Mouse (Mus musculus) cerebellum, adult 11 months (tissue): ENCODE data around the gene Wdr60.
A peak's percentile ranks its signal among the peaks of the same experiment; 100 is the strongest.
"Not testable (repeated sequence)": the region's sequence is repeated elsewhere in the genome, so short reads cannot be mapped to it uniquely, and the experiment has no call there.

Experiments used
- DNase-seq: peaks from one replicate; pipeline ENCODE4 v3.0.0; 2022

Gene Wdr60

DNA sequence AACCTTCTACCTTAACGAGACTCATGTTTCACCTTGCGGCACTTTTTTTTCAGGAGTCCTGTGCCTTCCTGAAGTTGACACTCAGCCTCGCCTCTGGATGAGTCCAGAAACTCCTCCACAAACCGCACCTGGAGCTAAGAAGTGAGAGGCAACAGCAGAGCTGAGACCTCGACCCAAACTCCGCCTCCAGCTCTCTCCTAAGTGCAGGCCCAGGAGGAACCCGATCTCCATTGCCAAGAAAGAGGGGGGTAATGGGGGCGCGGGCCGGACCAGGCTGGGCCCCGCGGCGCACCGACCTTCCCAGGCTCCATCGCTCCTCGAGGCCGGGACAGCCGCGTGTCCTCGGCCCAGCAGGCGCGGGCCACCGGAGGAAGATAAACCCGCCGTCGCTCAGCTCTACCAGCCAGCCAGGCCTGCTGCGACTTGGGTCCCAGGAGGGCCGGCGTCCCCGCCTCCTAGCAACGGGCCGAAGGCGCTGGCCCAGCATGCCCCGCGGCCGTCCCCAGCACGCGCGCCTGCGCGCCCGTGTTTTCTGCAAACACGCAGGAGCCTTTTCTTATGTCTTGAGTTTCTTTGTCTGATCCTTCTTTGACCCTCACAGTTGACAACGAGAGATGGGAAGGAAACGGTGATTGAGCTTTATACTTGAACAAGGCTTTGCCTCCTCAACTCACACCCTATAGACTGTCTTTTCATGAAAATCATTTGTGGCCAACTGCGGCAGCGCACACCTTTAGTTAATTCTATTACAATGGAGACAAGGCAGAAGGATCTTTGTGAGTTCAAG lies at the start of gene Wdr60:
Wdr60 (minus strand) TSS at position 468 of the 787 bp plus-strand sequence.
- DNase-seq, result peak; percentile 86

DNA sequence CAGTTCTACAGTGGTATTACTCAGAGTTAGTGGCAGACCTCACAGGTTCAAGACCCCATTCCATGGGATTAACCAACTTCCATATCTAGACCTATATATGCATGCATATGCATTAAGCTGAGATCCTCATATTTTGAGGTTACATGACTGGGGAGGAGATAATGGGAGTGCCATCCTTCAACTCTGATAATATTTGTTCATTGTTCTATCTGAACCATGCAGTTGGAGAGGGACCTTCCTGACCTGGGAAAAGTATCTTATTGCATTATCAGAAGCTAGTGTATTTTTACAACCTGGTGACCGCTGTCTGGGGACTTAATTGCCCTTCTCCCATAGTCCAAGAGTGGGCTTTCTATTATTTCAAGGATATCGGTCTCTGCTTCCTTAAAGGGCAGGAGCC lies 45.8 kb upstream of the Wdr60 start:
- no peak for DNase-seq

DNA sequence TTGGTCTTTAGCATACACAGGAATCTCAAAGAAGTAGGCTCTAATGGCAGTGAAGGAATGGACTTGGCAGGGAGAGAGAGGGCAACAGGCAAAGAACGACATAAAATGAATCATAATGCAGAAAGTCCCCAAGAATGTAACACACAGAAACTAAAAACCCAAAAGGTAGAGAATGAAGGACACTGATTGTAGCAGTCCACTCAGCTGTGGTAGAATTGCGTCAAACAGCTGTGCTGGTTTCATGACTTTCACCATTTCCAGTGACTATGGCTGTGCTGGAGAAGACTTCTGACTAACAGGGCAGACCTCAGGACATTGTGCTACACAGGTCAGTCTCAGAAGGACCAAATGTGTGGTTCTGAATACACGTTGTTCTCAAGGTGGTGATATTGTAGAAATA lies 45.0 kb upstream of the Wdr60 start:
- no peak for DNase-seq

DNA sequence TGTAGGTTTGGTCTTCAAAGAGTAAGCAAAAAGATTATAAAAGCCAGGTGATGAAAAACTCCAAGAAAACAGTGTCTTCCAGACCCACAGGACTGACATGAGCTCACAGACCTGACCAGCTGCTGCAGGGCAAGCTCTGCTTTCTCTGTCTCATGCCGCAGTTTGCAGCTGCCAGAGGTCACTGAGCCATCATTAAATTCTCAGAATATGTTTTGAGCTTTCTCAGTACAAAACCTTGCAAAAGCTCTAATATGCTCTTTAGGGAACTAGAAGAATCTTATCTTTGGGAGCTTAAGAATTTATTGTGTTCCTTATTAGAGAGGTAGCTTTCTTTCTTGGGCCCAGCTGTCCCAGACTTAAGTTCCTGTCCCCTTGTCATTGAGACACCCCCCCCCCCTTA lies 43.2 kb upstream of the Wdr60 start:
- no peak for DNase-seq

DNA sequence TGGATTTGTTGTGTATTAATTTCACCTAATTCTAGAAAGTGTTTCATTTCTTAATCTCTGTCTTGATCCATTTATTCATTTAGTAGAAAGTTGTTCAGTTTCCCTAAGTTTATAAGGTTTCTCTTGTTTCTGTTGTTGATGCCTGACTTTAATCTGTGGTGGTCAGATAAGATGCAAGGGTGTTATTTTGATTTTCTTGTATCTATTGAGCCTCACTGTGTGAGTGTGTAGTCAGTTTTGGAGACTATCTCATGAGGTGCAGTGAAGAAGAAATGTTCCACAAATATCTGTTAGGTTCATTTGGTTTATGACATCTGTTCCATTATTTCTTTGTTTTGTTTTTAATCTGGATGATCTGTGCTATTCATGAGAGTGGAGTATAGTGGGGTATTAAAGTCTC lies 39.4 kb upstream of the Wdr60 start:
- no peak for DNase-seq

DNA sequence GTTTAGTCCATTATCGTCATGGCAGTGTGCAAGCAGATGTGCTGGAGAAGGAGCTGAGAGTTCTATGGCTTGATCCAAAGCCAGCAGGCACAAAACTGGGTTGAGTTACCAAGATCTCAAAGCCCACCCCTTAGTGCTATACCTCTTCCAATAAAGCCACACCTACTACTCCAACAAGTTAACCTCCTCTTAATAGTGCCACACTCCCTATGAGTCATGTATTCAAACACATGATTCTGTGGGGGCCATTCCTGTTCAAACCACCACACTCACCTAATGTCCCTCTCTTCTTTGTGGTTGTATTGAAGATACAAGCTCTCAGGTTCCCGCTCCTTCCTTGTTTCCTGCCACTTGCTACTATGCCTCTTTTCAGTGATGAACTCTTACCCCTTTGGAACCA lies 37.1 kb upstream of the Wdr60 start:
- no peak for DNase-seq

DNA sequence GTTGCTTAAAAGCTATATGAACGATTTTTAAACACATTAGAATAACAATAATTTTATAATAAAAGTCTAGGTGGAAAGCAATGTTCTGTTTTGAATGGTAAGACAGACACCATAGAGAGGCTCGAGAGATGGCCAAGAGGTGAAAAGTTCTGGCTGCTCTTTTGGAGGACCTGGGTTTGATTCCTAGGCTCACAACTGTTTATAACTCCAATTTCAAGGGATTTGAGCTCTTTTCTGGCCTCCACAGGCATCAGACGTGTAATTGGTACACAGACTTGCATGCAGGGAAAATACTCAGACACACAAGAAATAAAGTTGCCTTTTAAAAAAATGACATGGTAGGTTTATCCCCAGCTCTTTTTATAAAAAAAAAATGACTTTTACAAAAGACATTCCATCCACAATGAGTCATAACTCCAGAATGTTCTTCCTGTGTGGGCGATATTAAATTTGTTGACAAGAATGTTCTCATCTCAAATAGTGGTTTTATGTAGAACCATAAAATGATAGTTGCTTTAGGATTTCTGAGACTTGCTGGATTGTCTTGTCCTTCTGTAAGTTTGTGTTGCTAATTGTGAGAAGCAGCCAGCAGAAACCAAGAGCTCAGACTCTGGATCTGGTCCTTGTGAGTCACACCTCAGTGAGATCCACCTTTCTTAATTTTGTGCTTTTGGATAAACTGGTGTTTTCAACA lies 30.9 kb upstream of the Wdr60 start:
- DNase-seq, result no peak

DNA sequence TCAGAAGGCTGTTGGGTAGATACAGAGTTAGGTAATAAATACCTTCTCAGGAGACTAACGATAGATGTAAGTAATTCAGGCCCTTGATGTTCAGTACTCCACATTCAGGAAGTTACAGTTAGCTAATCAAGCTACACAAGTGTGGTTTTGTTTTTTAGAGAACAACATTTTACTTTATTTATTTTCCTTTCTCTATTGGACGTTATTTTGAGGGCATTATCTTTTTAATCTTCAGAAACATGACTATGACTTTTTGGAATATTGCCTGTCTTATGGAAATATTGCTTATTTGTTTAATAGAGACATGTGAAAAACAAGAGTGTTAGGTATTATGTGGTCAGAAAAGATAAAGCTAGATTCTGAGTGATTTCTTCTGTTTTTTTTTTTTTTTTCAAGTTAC lies 30.4 kb upstream of the Wdr60 start:
- DNase-seq, result no peak

DNA sequence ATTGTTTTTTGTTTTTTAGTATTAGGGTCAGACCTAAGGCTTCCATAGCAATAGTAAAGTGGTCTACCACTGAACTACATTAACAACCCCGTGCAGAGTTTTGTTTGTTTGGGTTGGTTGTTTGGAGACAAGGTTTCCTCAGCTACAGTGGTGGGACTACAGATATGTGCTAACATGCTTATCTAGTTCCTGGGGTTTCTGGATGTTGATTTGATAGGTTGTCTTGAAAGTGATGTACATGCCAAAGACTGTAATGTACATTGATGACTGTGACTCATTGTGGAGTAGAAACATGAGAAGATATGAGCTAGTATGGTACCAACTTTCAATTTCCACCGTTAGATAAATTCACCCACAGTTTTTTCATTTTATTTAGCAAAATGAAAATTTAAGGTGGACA lies 20.7 kb upstream of the Wdr60 start:
- no peak for DNase-seq

DNA sequence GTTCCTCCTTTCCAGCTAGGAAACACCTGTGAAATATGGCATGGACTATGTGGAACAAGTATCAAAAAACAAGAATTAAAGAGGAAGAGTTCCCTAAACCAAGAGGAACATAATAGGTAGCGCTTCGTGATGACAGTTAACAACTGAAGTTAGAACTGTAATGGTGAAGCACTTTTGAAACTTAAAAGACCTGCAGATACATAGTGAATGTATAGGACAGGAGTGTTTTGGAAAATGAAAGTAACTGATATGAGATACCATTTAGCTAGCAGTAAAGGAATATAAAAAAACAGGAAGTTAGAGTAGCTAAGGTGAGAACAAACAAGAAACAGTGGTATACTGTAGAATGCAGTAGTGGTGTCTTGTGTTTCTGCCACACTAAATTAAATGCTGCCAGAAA lies 20.0 kb upstream of the Wdr60 start:
- no peak for DNase-seq

DNA sequence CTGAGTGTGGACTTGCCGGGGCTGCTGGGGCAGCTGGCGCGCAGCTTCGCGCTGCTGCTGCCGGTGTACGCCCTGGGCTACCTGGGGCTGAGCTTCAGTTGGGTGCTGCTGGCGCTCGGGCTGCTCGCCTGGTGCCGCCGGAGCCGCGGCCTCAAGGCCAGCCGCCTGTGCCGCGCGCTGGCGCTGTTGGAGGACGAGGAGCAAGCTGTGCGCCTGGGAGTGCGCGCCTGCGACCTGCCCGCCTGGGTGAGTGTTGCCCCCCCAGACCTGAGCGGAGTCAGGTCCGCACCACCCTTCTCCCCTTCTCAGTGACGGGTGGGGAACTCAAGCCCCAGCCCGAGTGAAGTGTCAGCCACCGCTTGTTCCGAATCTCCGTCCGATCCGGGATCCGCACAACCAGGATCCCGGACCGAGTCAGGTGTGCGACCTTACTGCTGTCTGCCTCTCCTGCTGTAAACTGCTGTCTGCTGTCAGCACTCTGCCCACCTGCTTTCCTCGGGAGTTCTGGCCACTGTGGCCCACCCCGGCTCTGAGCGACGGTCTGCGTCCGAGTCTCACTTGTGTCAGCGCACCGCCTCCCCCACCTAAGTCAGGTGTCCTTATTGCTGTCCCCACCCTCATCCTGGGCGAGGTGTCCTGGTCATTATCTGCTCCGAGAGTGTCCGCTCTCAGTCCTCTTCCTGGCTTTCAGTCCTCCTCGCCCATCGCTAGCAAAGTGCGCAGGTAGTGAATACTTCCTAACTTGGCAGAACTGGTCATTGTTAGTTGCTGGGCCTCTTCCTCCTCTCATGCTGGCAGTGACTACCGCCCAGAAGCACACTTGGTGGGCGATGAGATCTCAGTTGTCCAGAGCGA lies 18.8 kb upstream of the Wdr60 start:
- DNase-seq, result no peak

DNA sequence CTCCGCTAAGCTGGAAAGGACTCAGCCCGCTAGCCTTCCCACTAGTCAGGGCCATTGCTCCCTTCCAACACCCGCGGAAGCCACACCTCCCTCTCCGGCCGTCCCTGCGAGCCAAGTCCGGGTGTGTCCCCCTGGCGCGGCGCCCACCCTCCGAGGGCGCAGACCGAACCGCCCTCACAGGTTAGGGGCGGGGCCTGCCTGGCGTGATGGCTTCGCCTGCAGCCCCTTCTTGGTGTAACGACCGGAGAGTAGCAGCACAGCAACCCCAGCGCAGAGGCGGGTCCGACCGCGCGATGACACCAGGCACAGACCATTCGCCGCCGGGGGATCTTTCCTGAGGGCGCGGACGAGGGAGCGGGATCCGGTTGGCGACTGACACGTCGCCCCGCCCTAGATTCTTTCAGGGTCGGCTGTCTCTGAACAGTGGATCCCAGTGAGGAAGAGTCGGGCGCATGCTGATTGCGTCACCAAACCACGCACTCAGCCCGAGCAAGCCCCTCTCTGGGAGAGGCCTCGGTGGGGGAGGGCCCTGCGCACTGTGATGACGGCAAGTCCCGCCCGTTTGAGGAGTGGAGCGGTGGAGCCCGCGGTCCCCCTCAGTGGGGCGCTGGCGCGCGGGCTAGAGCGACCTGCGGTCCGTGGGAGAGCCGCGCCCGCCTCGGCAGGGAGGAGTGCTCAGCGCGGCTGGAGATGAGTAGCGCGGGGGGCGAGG lies 18.0 kb upstream of the Wdr60 start, which contains the start of gene Esyt2:
Esyt2 (plus strand) TSS at position 544 of the 712 bp plus-strand sequence.
- peak; percentile 98 for DNase-seq

DNA sequence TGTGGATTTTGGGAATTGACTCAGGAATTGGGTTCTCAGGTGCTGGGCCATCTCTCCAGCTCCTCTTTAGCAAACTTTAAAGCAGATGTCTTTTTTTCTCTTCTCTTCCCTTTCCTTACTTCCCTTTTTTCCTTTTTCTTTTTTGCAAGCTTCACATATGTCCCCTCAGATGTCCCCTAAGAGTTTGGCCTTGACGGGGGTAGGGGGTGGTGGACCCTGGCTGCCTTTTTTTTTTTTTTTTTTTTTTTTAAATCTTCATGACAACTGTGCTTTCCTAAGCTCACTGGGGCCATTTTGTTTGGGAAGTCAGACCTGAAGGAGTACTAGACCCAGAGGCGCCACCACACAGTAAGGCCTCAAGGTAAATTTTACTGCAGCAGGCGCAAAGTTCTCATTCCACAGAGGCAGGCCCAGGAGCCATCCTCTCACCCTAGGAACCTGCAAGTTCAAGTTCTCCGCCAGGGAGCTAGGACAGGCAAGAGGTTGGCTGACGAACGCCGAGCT lies 17.4 kb upstream of the Wdr60 start:
- DNase-seq, result no peak

DNA sequence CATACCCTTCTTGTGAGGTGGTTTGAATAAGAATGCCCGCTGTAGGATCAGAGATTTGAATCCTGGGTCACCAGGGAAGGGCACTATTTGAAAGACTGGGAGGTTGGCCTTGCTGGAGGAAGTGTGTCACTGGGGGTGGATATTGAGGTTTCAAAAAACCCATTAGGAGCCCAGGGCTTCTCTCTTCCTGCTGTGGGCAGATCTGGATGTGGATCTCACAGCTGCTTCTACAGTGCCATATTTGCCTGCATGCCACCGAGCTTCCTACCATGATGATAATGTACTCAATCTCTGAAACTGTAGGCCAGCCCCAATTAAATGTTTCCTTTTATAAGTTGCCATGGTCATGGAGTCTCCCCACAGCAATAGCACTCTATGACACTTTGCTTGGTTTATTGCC lies 16.4 kb upstream of the Wdr60 start:
- no peak for DNase-seq

DNA sequence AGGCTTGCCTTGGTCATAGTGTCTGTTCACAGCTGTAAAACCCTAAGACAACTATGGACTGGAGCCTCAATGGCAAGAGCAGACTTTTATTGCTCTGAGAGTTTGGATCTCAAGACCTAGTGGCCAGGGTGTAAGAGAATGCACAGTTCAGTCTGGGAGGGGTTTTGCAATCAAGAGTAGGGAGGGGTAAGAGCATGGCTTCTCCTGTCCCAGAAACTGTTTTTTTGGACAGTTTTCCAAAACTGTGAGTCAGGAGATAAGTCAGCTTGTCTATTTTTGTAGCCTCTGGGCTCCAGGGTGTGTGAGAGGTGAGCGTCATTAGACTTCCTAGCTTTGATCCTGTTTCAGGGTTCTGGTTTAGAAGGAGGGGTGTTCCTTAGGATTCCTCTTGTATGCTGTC lies 15.7 kb upstream of the Wdr60 start:
- no peak for DNase-seq

DNA sequence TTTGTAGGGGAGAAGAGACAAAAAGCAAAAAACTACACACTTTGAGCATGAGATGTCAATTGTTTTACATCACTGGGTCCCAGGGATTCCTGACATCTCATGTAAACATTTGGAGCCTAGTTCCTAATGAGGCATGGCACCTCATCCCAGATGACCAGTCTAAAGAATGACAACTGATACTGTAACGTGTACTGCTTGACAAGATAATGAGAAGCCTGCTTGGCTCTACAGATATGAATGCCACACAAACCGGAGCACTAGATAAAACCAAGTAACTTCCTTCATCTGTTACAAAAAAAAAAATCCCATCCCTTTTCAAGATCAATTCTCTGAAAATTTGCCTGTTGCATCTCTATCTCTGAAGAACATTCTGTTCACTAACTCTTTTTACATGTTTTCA lies 14.1 kb upstream of the Wdr60 start:
- no peak for DNase-seq

DNA sequence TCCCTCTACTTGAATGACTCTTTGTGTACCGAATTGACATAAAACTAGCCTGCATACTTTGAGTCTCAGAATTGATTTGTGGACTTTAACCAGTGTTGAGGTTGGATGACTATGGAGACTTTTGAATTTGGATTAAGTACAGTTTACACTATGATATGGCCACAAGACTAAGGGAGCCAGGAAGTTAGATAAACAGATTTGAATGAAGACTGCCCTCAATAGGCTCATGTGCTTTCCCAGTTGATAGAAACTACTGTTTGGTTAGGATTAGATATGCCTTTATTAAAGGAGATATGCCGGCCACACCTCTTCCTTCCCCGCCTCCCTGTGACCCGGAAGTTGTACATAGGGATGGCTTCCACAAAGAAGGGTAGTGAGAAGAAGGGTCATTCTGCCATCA lies 12.8 kb upstream of the Wdr60 start:
- no peak for DNase-seq

DNA sequence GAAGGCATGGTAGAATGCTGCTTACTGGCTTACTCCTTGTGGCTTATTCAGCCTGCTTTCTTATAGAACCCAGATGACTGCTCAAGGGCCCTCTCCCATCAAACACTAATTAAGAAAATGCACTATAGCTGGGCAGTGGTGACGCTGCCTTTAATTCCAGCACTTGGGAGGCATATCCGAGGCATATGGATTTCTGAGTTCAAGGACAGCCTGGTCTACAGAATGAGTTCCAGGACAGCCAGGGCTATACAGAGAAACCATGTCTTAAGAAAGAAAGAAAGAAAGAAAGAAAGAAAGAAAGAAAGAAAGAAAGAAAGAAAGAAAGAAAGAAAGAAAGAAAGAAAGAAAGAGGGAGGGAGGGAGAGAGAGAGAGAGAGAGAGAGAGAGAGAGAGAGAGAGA lies 12.3 kb upstream of the Wdr60 start, which contains the start of gene Gm11027:
Gm11027 (plus strand) TSS at position 301 of the 400 bp plus-strand sequence.
- not testable (repeated sequence) for DNase-seq

DNA sequence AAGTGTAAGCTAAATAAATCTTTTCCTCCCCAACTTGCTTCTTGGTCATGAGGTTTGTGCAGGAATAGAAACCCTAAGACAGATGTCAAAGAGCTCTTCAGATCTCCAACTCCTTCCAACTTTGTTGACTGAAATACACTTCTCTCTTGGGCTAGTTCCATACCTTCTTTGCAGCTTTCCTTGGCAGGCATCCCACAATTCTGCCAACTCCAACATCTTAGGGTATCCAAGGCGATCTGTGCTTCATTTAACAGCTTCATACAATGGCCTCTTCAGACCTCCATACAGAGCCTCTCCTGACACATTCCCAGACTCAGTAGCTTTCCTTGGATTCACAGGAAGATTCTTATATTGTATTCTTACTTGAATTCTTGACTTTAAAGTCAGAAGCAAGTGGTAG lies 10.9 kb upstream of the Wdr60 start:
- DNase-seq, result no peak

DNA sequence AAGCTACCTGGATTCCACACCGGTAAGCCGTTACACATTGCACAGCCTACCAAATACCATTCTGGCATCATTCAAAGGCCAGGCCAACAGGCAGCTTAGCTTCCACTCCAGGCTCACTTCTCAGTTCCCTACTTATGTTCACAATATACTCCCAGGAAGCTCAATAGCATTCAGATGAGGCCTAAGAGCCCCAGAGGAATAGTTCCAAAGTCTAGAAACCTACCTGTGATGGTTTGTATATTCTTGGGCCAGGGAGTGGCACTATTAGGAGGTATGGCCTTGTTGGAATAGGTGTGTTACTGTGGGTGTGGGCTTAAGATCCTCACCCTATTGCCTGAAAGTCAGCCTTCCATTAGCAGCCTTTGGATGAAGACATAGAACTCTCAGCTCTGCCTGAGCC lies 8.2 kb upstream of the Wdr60 start:
- DNase-seq, result no peak

DNA sequence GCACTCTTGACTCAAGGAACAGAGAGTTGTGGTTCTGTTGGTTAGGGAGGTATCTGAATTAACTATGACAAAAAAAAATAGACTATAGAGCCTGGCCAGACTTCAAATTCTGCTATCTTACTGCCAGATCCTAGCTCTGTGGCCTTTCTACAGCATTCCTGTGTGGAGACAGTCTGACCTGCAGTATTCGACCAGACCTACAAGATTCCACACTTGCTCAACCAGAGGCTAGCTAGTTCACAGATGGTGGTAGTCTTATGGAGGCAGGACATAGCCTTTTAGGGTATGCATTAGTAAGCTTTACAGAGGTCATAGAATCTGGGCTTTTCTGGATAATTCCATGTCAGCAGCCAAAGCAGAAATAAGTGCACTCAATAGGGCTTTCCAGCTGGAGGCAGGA lies 7.7 kb upstream of the Wdr60 start:
- DNase-seq, result no peak

DNA sequence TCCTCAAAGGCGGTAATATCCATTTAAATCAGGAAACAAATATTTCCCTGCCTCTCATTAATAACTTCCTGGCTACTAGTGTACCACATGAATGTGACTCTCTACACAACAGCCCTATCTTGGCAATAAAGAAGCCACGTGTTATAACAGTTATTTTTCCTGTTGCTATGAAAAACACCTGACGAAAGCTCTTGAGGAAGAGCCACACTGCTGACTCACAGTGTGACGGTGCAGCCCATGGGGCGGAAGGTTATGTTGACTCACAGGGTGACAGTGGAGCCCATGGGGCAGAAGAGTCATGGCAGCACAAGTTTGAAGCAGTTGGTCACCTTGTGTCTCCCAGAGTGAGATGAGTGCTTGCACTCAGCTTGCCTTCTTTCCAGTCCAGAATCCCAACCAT lies 6.6 kb upstream of the Wdr60 start:
- DNase-seq, result no peak

DNA sequence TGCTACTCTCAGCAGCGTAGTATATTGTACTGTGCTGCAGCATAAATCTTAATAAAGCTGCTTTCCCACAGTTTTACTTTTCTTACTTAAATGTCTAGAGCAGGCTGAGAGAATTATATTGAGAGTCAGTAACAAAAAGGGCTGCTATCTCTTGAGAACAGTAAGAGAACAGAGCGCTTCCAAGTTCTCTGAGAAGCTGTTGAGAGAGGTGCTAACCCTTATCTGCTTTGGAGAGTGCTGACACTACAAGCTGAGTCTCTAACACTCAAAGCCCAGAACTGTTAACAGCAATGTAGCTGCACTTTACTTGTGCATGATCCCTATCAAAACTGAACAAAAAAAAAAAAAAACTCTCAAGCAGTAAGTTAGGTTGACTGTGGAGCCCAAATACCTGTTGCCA lies 2.5 kb upstream of the Wdr60 start:
- no peak for DNase-seq
